Mouse (Mus musculus) cerebellum, adult 18-20 months (tissue): ENCODE measurements around the gene Slc35d3.

Source experiments
- DNase-seq, 2 experiments: peaks; one replicate each; pipeline ENCODE4 v3.0.0; 2021

Gene Slc35d3

GRCm38 (mm10) chr10:19850998-19851691 lies at the start of gene Slc35d3:
Slc35d3 (minus strand) TSS chr10:19851459.
- peak; percentile 2 to 20 for DNase-seq

- no peak for DNase-seq
Measured at GRCm38 (mm10) chr10:19900191-19900590, 48.9 kb upstream of the Slc35d3 start.

- DNase-seq, result peak; percentile 48 to 52
Measured at GRCm38 (mm10) chr10:19893976-19894375, 42.7 kb upstream of the Slc35d3 start.

DNA sequence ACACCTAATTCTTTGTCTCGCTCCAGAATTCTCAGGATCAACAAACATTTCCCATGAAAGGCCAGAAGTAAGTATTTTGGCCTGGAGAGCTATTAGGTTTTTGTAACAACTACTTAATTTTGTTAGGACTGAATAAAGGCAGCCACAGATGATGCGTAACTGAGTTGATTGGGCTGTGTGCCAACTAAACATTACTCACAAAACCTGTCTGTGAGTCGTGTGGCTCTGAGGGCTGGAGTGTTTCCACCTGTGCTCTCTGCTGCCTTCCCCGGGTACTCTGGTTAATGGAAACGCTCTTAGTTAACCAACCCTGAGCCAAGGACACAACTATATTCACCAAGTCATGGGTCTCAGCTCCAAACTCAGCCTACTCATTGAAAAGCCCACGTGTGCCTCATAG lies 41.9 kb upstream of the Slc35d3 start:
- DNase-seq, result no peak

- DNase-seq, result no peak
Measured at GRCm38 (mm10) chr10:19891686-19892085, 40.4 kb upstream of the Slc35d3 start.

- no peak for DNase-seq
Measured at GRCm38 (mm10) chr10:19889908-19890307, 38.6 kb upstream of the Slc35d3 start.

- DNase-seq, result no peak
Measured at GRCm38 (mm10) chr10:19886249-19886648, 35.0 kb upstream of the Slc35d3 start.

- DNase-seq, result no peak
Measured at GRCm38 (mm10) chr10:19884409-19884808, 33.1 kb upstream of the Slc35d3 start.

DNA sequence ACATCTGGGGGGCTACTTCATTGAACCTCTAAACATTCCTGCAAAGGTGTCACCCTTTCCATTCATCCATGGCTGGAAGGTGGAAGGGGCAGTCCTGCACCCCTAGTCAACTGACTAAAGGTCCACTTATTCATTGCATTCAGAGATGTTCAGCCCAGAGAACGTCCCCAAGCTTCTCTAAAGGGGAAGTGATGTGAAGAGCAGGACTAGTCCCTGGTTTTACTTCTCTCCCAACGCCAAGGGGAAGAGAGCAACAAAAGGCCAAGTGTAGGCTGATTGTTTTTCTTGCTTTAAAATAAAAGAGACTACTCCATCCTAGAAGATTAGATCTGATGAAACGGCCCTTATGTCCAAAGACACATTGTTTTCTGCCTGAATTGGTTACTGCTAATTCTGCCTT lies 29.2 kb upstream of the Slc35d3 start:
- no peak for DNase-seq

DNA sequence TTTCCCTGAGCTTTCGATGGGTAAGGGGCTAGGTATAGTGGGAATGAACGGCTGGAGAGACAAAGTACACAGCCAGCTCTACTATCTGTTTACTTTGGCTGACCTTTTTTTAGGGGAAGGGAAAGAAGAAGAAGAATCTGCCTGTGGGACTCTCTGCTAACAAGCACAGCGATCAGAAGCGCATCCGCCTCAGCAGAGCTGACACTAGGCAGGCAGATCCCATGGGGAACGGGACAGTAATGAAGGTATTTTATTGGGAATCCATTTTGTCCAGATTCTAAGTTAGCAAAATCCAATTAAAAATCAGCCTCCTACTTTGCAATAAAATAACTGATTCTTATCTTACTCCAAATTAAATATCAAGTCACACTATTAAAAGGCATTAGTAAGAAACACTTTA lies 27.9 kb upstream of the Slc35d3 start:
- DNase-seq, result no peak

- no peak for DNase-seq
Measured at GRCm38 (mm10) chr10:19877679-19878078, 26.4 kb upstream of the Slc35d3 start.

DNA sequence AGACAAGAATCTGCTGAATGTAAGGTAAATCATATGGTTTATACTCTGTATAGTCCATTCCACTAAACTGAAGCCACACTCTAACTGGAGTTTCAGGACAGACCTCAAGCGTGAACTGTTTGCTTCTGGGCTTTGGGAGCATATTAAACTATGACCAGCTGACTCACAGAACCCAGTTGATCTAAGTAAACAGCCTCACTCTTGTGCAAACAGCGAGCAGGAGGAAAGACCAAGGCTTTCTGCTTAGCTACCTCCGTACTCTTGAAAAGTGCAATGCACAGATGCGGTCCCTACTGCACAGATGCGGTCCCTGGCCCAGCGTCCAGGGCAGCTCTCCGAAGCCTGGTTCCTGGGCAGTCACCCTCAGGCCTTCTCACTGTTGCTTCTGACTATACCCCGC lies 26.0 kb upstream of the Slc35d3 start:
- DNase-seq, result no peak

- no peak for DNase-seq
Measured at GRCm38 (mm10) chr10:19876669-19877068, 25.4 kb upstream of the Slc35d3 start.

DNA sequence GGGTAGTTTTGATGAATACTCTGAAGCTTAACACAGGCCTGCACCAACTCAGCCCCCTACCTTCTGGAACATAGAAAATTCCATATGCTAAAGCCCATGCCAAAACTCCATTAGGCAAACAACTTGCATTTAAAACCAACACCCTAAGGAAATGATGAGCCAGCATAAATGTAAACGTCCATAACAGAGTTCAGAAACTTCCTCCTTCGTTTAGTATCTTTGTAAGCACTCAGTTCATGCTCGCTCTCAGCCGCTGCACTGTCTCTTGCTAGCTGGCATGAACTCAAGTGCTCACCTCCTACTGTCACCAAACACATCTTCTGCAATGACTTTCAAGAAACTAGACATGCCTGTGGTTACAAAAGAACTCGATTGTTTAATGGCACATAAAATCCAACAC lies 24.1 kb upstream of the Slc35d3 start:
- DNase-seq, result no peak

DNA sequence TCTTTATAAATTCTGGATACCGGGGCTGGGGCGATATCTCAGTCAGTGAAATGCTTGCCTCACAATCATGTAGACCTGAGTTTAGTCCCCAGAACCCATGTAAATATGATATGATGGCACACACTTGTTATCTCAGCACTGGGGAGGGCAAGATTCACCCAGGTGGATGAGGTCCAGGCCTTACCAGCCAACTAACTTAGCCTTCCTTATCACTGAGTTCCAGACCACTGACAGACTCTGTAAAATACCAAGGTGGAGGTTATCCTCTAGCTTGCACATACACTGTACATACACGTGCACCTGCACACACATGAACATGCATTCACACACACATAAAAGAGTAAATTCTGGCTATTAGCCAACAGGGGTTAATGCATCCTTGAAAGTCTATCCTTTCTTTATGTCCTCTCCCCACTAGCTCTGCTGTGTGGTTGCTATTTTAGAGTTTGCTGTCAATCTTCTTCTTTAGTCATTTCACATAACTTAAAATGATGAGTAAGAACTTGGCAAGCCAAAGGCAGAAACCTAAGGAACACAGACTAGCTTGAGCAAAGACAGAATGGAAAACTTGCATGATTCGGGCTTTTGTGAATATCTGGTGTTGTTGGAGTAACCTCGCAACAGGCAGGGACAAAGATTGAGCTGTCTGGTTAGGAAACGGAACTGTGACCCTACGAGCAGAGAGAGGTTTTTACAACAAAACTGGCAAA lies 4.5 kb upstream of the Slc35d3 start:
- no peak for DNase-seq

DNA sequence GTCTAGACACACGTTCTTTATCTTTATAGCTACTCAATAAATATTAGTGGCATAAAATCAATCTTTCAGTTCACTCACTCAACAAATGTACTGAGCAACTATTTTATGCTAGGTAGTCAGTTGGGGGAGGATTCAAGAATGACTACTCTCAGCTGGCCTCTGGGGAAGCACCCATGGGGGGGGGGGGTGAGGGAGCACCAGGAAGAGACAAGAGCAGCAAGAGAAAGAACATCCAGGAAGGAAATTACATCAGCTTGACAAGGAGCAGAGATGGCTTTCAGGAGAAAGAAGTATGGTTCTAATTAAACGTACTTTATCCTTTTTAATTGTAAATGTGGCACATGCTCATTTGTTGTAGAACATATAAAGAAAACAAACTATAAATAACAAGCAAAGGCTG lies 2.4 kb upstream of the Slc35d3 start:
- no peak for DNase-seq

DNA sequence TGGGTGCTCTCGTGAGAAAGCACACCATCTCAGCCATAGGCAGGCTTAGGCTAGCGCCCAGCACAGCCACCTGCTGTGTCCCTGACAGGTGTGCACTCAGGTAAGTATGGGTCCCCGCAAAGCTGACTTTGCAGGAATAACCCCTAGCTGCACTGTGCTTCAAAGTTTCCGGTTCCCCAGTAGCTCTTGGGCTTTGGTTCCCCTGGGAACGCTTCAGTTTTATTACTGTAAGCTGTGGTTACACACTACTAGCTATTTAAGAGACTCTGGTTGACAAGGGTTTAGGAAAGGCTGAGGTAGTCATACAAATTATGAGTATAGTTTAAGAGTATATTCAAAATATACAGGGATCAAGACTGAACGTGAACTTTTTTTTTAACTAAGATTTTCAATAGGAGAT lies 1.5 kb upstream of the Slc35d3 start:
- DNase-seq, result no peak

DNA sequence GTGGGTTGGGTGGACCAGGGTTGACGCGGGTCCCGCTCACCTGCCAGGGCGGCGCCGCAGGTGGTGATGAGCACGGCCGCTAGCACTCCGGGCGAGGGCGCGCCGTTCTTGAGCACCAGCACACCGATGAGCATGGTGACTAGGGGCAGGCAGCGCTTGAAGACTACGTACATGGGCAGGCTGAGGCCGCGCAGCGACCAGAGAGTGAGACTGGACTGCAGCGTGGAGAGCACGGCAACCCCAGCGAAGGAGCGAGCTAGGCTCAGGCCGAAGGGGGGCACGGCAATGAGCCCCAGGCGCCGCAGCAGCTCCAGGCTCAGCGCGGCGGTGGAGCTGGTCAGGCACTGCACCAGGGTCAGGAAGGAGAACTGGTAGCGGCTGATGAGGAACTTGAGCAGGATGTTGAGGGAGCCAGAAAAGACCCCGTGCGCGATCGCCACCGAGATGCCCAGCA lies 688 bp downstream of the Slc35d3 start:
- DNase-seq, result peak; percentile 3 to 23

GRCm38 (mm10) chr10:19849771-19850365 lies 1.4 kb downstream of the Slc35d3 start:
- DNase-seq, result peak in 1 of 2 experiments; percentile 2

DNA sequence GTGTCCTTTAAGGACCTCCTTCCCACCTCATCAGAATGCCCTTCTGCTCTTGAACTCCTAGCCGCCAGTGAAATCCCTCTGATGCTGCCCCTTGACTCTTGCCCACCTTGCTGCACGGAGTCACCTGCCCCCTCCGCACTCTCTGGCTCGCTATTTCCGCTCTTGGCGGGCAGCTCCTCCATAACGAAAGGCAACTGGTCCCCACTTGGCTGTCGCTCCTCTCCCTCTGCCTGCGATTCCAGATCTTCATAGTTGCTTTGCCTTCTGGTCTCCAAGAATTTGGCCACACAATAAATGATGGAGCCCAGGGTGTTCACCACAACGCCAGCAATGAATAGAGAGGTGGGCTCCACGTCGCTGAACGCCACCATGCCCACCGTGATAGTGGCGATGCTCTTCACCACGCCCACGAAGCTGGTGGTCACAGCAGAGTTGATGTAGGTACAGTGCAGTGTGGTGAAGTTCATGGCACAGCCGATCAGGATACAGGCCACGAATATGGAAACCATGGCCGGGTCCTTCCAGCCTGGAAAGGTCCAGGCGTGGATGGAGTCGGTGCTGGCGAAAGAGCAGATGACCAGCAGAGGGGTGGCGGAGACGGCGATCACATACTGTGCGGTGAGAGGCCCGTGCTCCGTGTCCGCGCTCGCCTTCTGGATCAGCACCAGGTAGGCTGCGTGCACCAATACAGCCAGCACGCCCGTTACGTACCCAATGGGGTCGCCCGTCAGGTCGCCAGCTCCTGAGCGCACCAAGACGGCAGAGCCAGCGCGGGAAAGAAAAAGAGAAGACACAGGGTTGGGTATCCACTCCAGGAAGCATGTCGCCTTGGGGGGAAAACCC lies 2.1 kb downstream of the Slc35d3 start:
- peak; percentile 3 to 7 for DNase-seq

DNA sequence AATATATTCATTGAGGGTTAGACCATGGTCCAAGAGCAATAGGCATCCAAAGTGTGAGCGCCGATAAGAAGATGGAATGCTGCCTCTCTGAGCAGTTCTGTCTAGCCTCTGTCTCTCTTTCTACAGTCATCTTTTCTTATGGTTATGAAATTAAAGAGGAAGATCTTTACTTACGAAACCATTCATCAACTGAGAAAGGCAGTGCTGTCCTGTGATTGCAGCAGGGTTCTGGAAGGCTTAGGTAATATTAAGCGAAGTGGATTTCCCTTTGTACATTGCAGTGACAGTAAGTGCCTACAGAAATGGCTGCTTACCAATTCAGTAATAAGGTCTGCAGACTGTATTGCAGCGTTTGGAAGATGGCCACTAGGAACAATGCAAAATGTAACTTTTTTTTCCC lies 11.4 kb downstream of the Slc35d3 start:
- DNase-seq, result no peak

DNA sequence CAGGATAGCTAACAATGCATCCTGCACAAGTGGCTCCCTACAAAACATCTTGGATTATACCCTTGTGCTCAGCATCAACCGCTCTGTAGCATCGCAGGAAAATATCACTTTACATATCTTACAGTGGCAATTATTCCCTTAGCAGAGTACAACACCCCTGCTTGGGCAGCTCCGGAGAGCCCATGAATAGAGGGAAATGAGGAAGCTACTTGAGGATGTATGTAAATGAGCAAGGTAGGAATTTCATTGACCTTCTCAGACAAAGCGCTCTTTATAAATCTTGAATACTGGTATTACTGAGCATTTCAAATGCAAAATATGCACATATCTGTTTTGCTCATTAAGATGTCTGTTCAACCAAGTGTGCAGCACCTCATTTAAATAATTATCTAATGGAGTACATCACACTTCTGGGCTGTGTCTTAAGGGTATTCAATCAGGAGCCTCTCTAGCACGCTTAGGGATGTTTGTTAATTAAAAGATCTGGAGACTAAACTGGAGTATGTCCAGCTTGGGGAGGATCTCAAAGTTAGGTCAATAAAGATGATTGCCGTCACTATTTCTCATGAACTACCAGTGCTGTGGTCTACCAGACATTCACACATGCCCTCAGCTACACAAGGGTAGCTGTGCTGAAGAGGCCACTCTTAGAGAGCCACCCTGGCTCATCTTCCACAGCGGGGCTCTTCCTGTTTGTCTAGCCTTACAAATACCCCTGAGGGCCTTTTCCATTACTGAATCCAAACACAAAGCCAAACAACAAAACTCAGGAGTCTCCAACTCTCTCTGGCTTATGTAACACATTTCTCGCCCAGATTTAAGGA lies 15.2 kb downstream of the Slc35d3 start:
- DNase-seq, result no peak
